Mouse (Mus musculus) thymus, adult 2 months (tissue): ENCODE measurements at regions not wholly inside any gene's neighbourhood (a gene's known extent, or its start where the extent isn't known, plus 50 kb on each side); places are given as distances from the start of the nearest gene placed in this dataset.

Experiments
- CTCF ChIP-seq: fragments of 200-500 bp; IDR thresholded peaks from 2 replicates; pipeline ENCODE4 v1.5.1; 2012; ENCODE audit warnings: mild to moderate bottlenecking, control low read depth, low read length, moderate library complexity, borderline replicate concordance; ENCODE audit not compliant: control insufficient read depth, poor library complexity, insufficient read depth; ENCODE audit errors: extremely low read depth
- POLR2A ChIP-seq: fragments of 200-500 bp; IDR thresholded peaks from 2 replicates; pipeline ENCODE4 v1.6.1; 2012; ENCODE audit warnings: mild to moderate bottlenecking, low read length, control low read depth, moderate library complexity; ENCODE audit not compliant: control insufficient read depth, poor library complexity, insufficient read depth; ENCODE audit errors: extremely low read depth

DNA sequence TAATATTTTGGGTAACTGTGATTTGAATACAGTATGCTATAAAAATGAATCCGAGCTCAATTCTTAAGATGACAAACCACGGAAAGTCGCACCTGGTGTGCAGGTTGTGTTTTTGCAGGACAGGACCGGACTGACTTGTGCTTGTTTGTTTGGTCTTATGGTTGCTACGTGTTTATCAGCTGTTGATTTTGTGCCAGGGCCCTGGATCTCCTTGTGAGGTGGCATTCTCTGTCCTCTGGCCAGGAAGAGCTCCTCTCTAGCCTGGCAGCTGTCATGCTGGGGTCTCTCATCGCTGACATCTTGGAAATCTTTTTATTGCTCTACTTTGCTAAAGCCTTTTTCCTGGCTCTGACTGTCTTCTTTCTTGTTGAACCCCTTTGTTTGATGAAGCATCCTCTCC is 723.0 kb upstream of the Car8 start:
- TF ChIP-seq POLR2A (no peak), CTCF (no peak)
